Mouse (Mus musculus) lung, embryonic 16.5 days (tissue): ENCODE results near the gene Zfp872. TPM values are rescaled to one million over a fixed set of nuclear protein-coding genes. Genes with fewer than 3 reads are reported as not detected.

Source experiments
- ATAC-seq: fragments of 200-750 bp; cut with Nextera tagmentation; 2 replicates; pipeline ENCODE4 v1.8.0; 2017; ENCODE audit warnings: low read depth, mild to moderate bottlenecking, moderate library complexity
- H3K27ac ChIP-seq: fragments of 300-500 bp; sonication (generic); 2 replicates; pipeline ENCODE4 v1.5.1; 2014; ENCODE audit warnings: mild to moderate bottlenecking, control low read depth, low read length
- H3K27me3 ChIP-seq: fragments of 300-500 bp; sonication (generic); 2 replicates; pipeline ENCODE4 v1.6.1; 2014; ENCODE audit warnings: low read depth, low read length, mixed read lengths; ENCODE audit not compliant: control insufficient read depth, insufficient read depth
- H3K36me3 ChIP-seq: fragments of 300-500 bp; sonication (generic); 2 replicates; pipeline ENCODE4 v1.6.1; 2014; ENCODE audit warnings: low read length; ENCODE audit not compliant: control insufficient read depth, insufficient read depth
- H3K4me1 ChIP-seq: fragments of 300-500 bp; sonication (generic); replicated peaks from 2 replicates; pipeline ENCODE4 v1.6.1; 2014; ENCODE audit warnings: low read length, mixed read lengths; ENCODE audit not compliant: control insufficient read depth, insufficient read depth
- H3K4me2 ChIP-seq: fragments of 300-500 bp; sonication (generic); 2 replicates; pipeline ENCODE4 v1.6.1; 2014; ENCODE audit warnings: low read depth, low read length, control low read depth
- H3K4me3 ChIP-seq: fragments of 300-500 bp; sonication (generic); 2 replicates; pipeline ENCODE4 v1.5.1; 2014; ENCODE audit warnings: mild to moderate bottlenecking, low read length, control low read depth
- H3K9ac ChIP-seq: fragments of 300-500 bp; sonication (generic); 2 replicates; pipeline ENCODE4 v1.6.1; 2014; ENCODE audit warnings: low read length, control low read depth
- H3K9me3 ChIP-seq: fragments of 300-500 bp; sonication (generic); 2 replicates; pipeline ENCODE4 v1.6.1; 2016; ENCODE audit warnings: low read length; ENCODE audit not compliant: control insufficient read depth
- WGBS: fragments of 180-500 bp; shearing (Covaris S2); extraction: QIAGEN DNeasy Blood & Tissue Kit; methylation state at CpG from one replicate; pipeline ENCODE4 v1.1.7; 2014; 5-methylcytosine and 5-hydroxymethylcytosine counted together
- polyA plus RNA-seq: library from polyadenylated mRNA; unstranded; fragments of >200 nt; fragmentation: Nextera tagmentation; extraction: Ambion mirVana; gene quantifications from 2 replicates; pipeline ENCODE4 v1.2.1, GENCODE M21; 2015

Zfp872 gene
- polyA plus RNA-seq, 1 experiment from 2014 or later = 1.6 TPM

GRCm38 (mm10) chr9:22230556-22230955, 42.7 kb downstream of the Zfp872 start:
- Histone ChIP-seq H3K27me3 (no peaks in the 10 kb centered on the region), H3K9me3 (peaks cover 3% of the 10 kb centered on the region; the same call in 1 of the 2 replicates), H3K4me3 (no peak overlapping the region), H3K36me3 (peaks cover 5% of the 10 kb centered on the region), H3K4me1 (peaks cover 3% of the 10 kb centered on the region; the same call in 1 of the 2 replicates), H3K27ac (no peak overlapping the region), H3K9ac (no peak overlapping the region), H3K4me2 (no peak overlapping the region)
- ATAC-seq = no peak

- H3K9ac ChIP-seq = no peak overlapping the region
- H3K4me1 ChIP-seq = no peaks in the 10 kb centered on the region
- no peaks in the 10 kb centered on the region for H3K27me3 ChIP-seq
- 0 out of 2 replicates have a peak, but pooled peaks cover 3% of the 10 kb centered on the region for H3K9me3 ChIP-seq
- no peak overlapping the region for H3K4me3 ChIP-seq
- 97% methylated on average over 4 of the region's 4 CpGs for WGBS
- H3K27ac ChIP-seq = no peak overlapping the region
- H3K36me3 ChIP-seq = peaks cover 73% of the 10 kb centered on the region
- H3K4me2 ChIP-seq = no peak overlapping the region
- ATAC-seq = no peak
Observed at GRCm38 (mm10) chr9:22240001-22240400, 52.1 kb downstream of the Zfp872 start.

GRCm38 (mm10) chr9:22244242-22244641, 56.4 kb downstream of the Zfp872 start:
- 90% methylated on average over 2 of the region's 2 CpGs for WGBS
- Histone ChIP-seq H3K36me3 (peaks cover 73% of the 10 kb centered on the region), H3K4me1 (no peaks in the 10 kb centered on the region)

More at GRCm38 (mm10) chr9:22244242-22244641, 56.4 kb downstream of the Zfp872 start:
- peaks cover 11% of the 10 kb centered on the region for H3K9me3 ChIP-seq
- no peak overlapping the region for H3K27ac ChIP-seq
- no peak overlapping the region for H3K4me3 ChIP-seq
- no peak for ATAC-seq
- H3K4me2 ChIP-seq = no peak overlapping the region
- H3K27me3 ChIP-seq = no peaks in the 10 kb centered on the region
- no peak overlapping the region for H3K9ac ChIP-seq

Other genes with a start within 250 kb of the Zfp872 start
- 5.4 and 6.2 TPM in 2 replicates for gene Swsap1, start 232.3 kb upstream of the Zfp872 start, polyA plus RNA-seq
- gene Epor, start 224.6 kb upstream of the Zfp872 start, polyA plus RNA-seq = 7.5 and 10.3 TPM in 2 replicates
- gene Rgl3, start 198.6 kb upstream of the Zfp872 start, polyA plus RNA-seq = 8.8 and 9.1 TPM in 2 replicates
- 6.6 and 8.1 TPM in 2 replicates for gene Ccdc151, start 185.5 kb upstream of the Zfp872 start, polyA plus RNA-seq
- gene Prkcsh, start 185.3 kb upstream of the Zfp872 start, polyA plus RNA-seq = 121 TPM in 2 replicates
- 0.18 and 0.35 TPM in 2 replicates for gene Elavl3, start 136.1 kb upstream of the Zfp872 start, polyA plus RNA-seq
- not detected in 2 replicates for gene Gm49318, start 116.8 kb upstream of the Zfp872 start, polyA plus RNA-seq
- 12.8 and 15.0 TPM in 2 replicates for gene Zfp653, start 116.7 kb upstream of the Zfp872 start, polyA plus RNA-seq
- gene Ecsit, start 102.7 kb upstream of the Zfp872 start, polyA plus RNA-seq = 28.9 and 31.9 TPM in 2 replicates
- 44.6 and 49.5 TPM in 2 replicates for gene Cnn1, start 88.9 kb upstream of the Zfp872 start, polyA plus RNA-seq
- 197 and 231 TPM in 2 replicates for gene Elof1, start 70.9 kb upstream of the Zfp872 start, polyA plus RNA-seq
- gene Acp5, start 52.4 kb upstream of the Zfp872 start, polyA plus RNA-seq = 8.2 and 10.2 TPM in 2 replicates
- gene Pigyl, start 31.2 kb upstream of the Zfp872 start, polyA plus RNA-seq = 84.6 and 85.1 TPM in 2 replicates
- gene Zfp809, start 37.6 kb downstream of the Zfp872 start, polyA plus RNA-seq = 23.9 and 26.5 TPM in 2 replicates
- 4.3 and 5.3 TPM in 2 replicates for gene Zfp599, start 71.8 kb downstream of the Zfp872 start, polyA plus RNA-seq
- 20.0 and 21.3 TPM in 2 replicates for gene Zfp810, start 119.6 kb downstream of the Zfp872 start, polyA plus RNA-seq
- 57.9 and 62.8 TPM in 2 replicates for gene Anln, start 201.1 kb downstream of the Zfp872 start, polyA plus RNA-seq
- gene 9530077C05Rik, start 223.4 kb downstream of the Zfp872 start, polyA plus RNA-seq = 4.9 and 7.5 TPM in 2 replicates